Mouse (Mus musculus): ENCODE data around the gene Rwdd3. TPM values are rescaled to one million over a fixed set of nuclear protein-coding genes. Genes with fewer than 3 reads are reported as not detected.

The Rwdd3 gene
- polyA plus RNA-seq, 1 experiment from 2014 or later: 3.9 TPM

DNA sequence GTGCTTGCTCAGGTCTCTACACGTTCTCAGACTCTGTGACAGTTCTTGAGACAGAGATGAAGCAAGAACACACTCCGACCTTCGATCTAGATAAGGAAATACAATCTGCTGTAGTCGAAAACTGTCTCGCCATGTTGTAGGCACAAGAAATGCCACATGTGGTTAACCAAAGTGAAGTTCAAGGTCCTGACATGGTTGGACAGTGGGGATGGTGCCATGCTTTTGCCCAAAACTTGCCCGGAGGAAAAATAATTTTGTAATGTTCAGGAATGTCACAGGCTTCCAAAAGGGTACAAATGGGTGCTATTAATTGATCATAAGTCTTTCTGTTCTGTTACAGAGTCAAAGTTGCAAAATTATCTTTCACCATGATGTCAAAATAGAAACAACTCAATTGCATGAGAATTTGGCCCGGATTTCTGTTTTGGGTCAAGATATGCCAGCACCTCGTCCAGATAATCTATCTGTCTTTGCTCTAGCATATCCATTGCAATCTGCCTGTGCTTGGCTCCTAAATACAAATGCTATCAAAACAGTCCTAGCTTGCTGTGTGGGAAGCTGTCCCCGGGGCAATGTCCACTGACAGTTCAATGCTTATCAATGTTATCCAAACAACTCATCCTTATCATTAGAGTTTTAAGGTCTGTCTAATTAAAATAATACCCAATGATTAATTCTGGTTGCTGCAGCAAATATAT is 2.9 kb upstream of the Rwdd3 start:
- 86% methylated on average over 9 of the region's 9 CpGs for WGBS
- no peak for DNase-seq (ENCODE audit: low spot score)
- Histone ChIP-seq H3K4me1 (peaks cover 15% of the 10 kb centered on the region), H3K27ac (replicated peaks) (no peak overlapping the region), H3K4me3 (no peak overlapping the region), H3K36me3 (no peaks in the 10 kb centered on the region), H3K9me3 (replicated peaks) (no peaks in the 10 kb centered on the region), H3K27me3 (ENCODE audit: low read depth, poor library complexity, severe bottlenecking) (no peaks in the 10 kb centered on the region)

DNA sequence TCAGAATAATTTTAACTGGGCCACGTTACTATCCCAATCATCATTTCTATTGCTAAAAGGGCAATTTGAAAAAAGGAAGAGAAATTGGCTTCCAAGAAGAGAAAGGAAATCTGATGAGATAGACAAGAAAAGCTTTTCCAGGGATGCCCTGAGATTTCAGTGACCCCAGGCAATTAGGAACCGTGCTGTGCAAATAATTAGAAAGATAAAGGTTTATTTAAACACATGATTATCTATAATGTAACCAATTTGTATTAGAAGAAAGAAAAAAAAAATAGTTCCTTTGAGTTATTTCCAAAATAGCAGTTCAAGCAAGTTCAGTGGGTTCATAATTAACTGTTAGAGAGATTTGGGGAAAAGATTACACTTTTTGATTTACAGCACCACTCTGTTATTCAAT is 1.2 kb upstream of the Rwdd3 start:
- Histone ChIP-seq H3K27me3 (ENCODE audit: low read depth, poor library complexity, severe bottlenecking) (no peaks in the 10 kb centered on the region), H3K36me3 (no peaks in the 10 kb centered on the region), H3K27ac (replicated peaks) (no peak overlapping the region), H3K9me3 (replicated peaks) (no peaks in the 10 kb centered on the region), H3K4me1 (peaks cover 15% of the 10 kb centered on the region), H3K4me3 (no peak overlapping the region)
- DNase-seq (ENCODE audit: low spot score): no peak
- 93% methylated on average over 2 of the region's 2 CpGs for WGBS

DNA sequence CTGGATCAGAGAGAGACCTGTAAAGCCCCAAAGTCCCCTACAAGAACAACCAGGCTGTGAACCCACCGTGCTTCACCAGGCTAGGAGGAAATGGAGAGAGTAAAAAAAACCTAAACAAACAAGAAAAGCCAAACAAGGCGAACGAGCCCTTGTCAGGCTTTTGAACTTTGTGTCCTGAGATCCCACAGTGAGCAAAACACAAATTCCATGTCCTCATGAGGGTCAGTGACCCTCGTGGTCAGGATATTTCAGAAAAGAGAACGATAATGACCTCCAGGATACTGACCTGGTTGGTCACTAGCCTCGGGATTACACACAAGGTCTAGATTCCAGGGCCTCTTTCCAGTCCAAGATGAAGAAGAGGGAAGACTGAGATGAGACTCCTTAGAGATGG is 374 bp upstream of the Rwdd3 start:
- peak overlapping the region; percentile 89 for H3K27ac ChIP-seq (replicated peaks)
- peaks cover 15% of the 10 kb centered on the region for H3K4me1 ChIP-seq
- H3K27me3 ChIP-seq (ENCODE audit: low read depth, poor library complexity, severe bottlenecking): no peaks in the 10 kb centered on the region
- peak overlapping the region; percentile 82 for H3K4me3 ChIP-seq
- no peaks in the 10 kb centered on the region; the same call in 1 of the 2 replicates for H3K9me3 ChIP-seq (replicated peaks)
- H3K36me3 ChIP-seq: no peaks in the 10 kb centered on the region
- no peak for DNase-seq (ENCODE audit: low spot score)
- WGBS: 53% methylated on average over 6 of the region's 6 CpGs

DNA sequence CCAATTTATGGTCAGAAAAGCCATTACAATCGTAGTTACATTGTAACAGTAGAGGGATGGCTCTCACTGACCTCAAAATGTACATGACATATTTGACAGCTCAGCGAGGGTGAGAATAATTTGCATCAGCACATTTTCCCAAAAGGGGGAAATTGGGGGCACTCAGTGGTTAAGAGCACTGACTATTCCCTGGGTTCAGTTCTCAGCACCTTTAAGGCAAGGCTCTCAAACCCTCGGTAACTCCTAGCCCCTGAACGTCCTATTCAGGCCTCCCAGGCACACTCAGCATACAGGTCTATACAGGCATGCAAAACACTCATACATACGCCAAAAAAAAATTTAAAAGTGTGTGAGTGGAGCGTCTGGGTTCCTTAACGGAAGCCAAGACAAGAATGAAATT is 864 bp downstream of the Rwdd3 start:
- peak overlapping the region; percentile 82 for H3K4me3 ChIP-seq

DNA sequence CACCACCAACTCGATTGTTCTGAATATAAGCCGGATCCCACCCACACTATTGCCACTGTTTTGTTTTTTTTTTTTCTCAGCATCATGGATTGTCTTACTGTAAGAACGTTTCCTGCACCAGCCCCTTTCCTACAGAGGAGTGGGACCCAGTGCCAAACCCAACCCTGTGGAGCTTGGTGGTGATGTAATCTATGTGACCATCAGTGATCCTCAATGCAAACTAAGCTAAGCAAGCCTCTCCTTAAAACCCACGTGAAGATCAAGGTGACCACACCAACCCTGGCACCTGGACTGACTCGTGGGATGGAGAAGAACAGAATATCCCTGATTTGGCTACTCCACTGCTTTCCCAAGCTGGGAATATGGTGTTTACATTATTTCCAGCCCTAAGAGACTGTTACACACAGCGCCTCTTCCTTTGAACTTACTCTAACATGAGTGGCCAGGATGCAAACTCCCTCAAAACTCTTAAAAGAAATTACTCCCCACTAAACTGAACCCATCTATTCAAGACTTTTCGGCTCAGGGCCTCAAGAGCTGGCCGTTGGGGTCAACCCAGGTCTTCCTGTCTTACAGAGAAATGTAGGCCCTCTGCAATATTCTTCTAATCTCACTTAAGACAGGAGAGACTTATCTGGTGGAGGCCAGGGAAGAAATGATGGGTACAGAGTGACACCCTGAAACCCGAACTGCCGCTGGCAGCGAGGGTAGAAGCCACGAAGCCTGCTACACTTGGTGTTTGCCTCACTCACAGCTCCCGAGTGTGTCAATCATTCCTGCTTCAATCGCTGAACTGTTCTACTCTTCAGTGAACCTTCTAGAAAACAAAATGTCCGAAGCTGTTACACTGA is 2.2 kb downstream of the Rwdd3 start:
- no peak overlapping the region for H3K27ac ChIP-seq (replicated peaks)
- H3K4me1 ChIP-seq: peaks cover 15% of the 10 kb centered on the region
- no peaks in the 10 kb centered on the region for H3K27me3 ChIP-seq (ENCODE audit: low read depth, poor library complexity, severe bottlenecking)
- H3K4me3 ChIP-seq: no peak overlapping the region
- peaks cover 3% of the 10 kb centered on the region; the same call in 1 of the 2 replicates for H3K9me3 ChIP-seq (replicated peaks)
- WGBS: 87% methylated on average over 15 of the region's 15 CpGs
- no peak for DNase-seq (ENCODE audit: low spot score)
- 0 out of 2 replicates have a peak, but pooled peaks cover 5% of the 10 kb centered on the region for H3K36me3 ChIP-seq

More for the DNA sequence above, 864 bp downstream of the Rwdd3 start:
- DNase-seq (ENCODE audit: low spot score): no peak
- Histone ChIP-seq H3K27ac (replicated peaks) (no peak overlapping the region), H3K36me3 (0 out of 2 replicates have a peak, but pooled peaks cover 5% of the 10 kb centered on the region), H3K9me3 (replicated peaks) (peaks cover 3% of the 10 kb centered on the region; the same call in 1 of the 2 replicates), H3K27me3 (ENCODE audit: low read depth, poor library complexity, severe bottlenecking) (no peaks in the 10 kb centered on the region), H3K4me1 (peaks cover 15% of the 10 kb centered on the region)
- 68% methylated on average over 7 of the region's 7 CpGs for WGBS

DNA sequence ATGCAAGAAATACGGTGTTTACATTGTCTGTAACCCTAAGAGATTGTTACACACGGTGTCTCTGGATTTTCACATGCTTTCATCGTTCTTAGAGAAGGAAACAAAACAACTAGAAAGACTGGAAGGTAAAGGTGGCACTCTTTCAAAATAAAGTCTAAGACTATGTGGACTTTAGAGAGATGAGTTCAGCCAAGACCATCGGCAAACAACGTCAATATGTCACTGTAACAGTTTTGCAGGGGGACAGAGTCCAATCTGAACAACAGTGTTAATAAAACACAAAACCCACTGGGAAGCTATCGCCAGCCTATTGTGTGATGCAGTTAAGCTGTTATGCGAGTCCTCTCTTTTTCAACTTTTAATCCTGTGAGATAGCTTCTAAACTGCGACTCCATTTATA is 2.9 kb downstream of the Rwdd3 start:
- DNase-seq (ENCODE audit: low spot score): no peak
- WGBS: 91% methylated on average over 8 of the region's 8 CpGs
- H3K27ac ChIP-seq (replicated peaks): no peak overlapping the region
- H3K9me3 ChIP-seq (replicated peaks): peaks cover 3% of the 10 kb centered on the region; the same call in 1 of the 2 replicates
- H3K36me3 ChIP-seq: 0 out of 2 replicates have a peak, but pooled peaks cover 5% of the 10 kb centered on the region
- peaks cover 15% of the 10 kb centered on the region for H3K4me1 ChIP-seq
- no peak overlapping the region for H3K4me3 ChIP-seq
- H3K27me3 ChIP-seq (ENCODE audit: low read depth, poor library complexity, severe bottlenecking): no peaks in the 10 kb centered on the region

DNA sequence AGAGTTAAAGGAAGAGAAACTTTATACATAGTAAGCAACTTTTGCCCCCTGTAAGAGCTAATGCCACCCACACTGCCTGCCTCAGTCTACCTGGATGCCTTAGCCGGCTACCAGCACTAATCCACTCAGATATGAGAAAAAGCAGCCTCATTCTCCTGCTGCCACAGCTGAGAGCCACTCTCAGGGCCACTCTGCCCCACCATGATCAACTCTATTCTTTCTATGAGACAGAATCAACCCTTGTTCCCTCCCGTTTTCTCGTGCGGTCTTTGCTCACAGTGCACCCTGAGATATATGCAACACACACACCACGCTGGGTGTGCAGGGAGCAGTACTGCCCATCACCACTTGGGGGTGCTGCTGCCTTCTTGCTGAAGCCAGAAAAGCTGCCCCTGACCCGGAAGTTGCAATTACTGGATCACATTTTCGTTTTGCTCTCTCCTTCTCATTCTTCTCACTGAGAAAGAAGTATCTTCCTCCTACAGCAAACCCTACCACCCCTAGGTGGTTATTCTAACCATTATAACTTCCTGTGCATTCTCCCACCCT is 8.2 kb downstream of the Rwdd3 start:
- Histone ChIP-seq H3K36me3 (0 out of 2 replicates have a peak, but pooled peaks cover 5% of the 10 kb centered on the region), H3K4me1 (peaks cover 4% of the 10 kb centered on the region; the same call in 1 of the 2 replicates), H3K9me3 (replicated peaks) (peaks cover 3% of the 10 kb centered on the region; the same call in 1 of the 2 replicates), H3K27ac (replicated peaks) (no peak overlapping the region), H3K27me3 (ENCODE audit: low read depth, poor library complexity, severe bottlenecking) (no peaks in the 10 kb centered on the region), H3K4me3 (no peak overlapping the region)
- DNase-seq (ENCODE audit: low spot score): peak; percentile 65
- 45% methylated on average over 7 of the region's 7 CpGs for WGBS

DNA sequence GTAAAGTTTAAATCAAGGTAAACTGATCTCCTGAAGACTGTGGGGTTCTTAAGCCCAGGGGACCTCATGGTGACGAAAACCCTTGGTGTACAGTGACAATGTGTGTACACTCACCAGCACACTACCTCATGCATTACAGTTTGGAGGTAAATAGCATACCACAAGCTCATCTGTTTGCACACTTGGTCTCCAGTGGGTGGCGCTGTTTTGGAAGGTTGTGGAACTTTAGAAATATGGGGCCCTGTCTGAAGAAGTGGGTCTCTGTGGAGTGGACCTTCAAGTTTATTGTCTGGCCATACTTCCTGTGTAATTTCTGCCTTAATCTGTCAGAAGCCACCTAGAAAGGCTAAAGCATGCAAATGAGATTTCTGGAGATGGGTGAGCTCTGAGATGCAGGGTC is 9.8 kb downstream of the Rwdd3 start:
- peak; percentile 15 for DNase-seq (ENCODE audit: low spot score)
- 41% methylated on average over 2 of the region's 2 CpGs for WGBS
- Histone ChIP-seq H3K9me3 (replicated peaks) (peaks cover 2% of the 10 kb centered on the region; the same call in 1 of the 2 replicates), H3K4me1 (peaks cover 12% of the 10 kb centered on the region), H3K36me3 (0 out of 2 replicates have a peak, but pooled peaks cover 4% of the 10 kb centered on the region), H3K4me3 (no peak overlapping the region), H3K27ac (replicated peaks) (no peak overlapping the region), H3K27me3 (ENCODE audit: low read depth, poor library complexity, severe bottlenecking) (no peaks in the 10 kb centered on the region)

DNA sequence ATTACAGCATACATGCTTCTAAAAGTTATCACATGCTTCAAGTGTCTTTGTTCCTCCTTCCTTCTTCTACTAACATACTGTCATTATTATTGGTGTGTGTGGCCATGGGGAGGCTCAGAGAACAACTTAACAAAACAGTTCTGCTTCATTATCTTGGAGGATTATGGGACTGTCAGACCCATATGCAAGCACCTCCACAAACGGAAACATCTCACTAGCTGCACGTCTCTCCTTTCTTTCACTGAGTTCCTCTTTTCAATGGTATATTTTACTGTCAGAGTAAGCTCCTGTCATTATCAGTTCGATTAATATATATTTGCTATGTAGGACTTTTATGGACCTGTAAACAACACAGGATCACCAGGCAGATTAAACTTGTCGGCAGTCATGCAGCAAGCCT is 11.1 kb downstream of the Rwdd3 start:
- Histone ChIP-seq H3K27me3 (ENCODE audit: low read depth, poor library complexity, severe bottlenecking) (no peaks in the 10 kb centered on the region), H3K4me1 (peaks cover 25% of the 10 kb centered on the region)
- 75% methylated on average over 4 of the region's 4 CpGs for WGBS

DNA sequence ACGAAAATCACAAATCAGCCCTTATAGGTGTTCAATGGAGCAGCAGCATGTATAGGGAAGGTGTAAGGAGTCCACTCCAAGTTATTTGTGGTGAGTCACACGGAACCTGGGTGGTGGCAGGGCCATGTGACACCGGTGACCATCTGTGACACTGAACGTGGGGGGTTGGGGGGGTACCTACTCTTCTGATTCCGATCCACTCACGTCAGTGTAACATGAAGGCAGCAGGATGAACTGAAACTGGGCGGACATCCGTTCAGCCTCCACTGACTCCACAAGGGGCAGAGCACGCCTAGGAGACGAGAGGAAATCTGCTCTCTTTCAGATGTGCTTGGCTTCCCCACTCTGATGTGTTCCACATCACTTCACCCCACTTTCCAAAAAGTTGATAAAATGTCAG is 11.9 kb downstream of the Rwdd3 start:
- Histone ChIP-seq H3K36me3 (no peaks in the 10 kb centered on the region), H3K27ac (replicated peaks) (no peak overlapping the region), H3K27me3 (ENCODE audit: low read depth, poor library complexity, severe bottlenecking) (no peaks in the 10 kb centered on the region), H3K4me3 (no peak overlapping the region), H3K9me3 (replicated peaks) (no peaks in the 10 kb centered on the region), H3K4me1 (peaks cover 25% of the 10 kb centered on the region)
- WGBS: 81% methylated on average over 10 of the region's 10 CpGs
- no peak for DNase-seq (ENCODE audit: low spot score)

More for the DNA sequence above, 11.1 kb downstream of the Rwdd3 start:
- DNase-seq (ENCODE audit: low spot score): no peak
- H3K36me3 ChIP-seq: no peaks in the 10 kb centered on the region
- no peak overlapping the region for H3K27ac ChIP-seq (replicated peaks)
- no peaks in the 10 kb centered on the region for H3K9me3 ChIP-seq (replicated peaks)
- no peak overlapping the region for H3K4me3 ChIP-seq

DNA sequence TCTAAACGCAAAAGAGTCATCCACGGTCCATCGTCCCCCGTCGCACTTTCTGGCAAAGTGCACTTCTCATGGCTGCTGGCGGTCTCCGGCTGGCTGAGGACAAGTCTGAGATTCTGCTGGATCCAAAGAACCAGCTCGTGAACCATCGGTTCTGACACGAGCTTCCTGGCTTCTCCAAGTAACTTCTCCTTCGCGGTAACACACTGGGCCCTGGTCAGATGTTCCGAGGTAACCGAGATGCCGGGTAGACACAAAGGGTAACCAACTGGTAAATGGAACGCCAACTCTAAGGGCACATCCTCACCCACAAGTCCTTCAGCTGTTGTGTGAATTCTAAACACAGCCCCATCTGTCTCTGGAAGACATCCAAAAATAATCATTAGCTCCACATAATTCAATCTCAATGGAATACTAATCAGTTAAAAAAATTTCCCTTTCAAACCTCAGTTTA is 12.6 kb downstream of the Rwdd3 start:
- Histone ChIP-seq H3K9me3 (replicated peaks) (no peaks in the 10 kb centered on the region), H3K4me1 (peaks cover 25% of the 10 kb centered on the region), H3K27ac (replicated peaks) (no peak overlapping the region), H3K4me3 (no peak overlapping the region), H3K36me3 (no peaks in the 10 kb centered on the region), H3K27me3 (ENCODE audit: low read depth, poor library complexity, severe bottlenecking) (no peaks in the 10 kb centered on the region)
- 94% methylated on average over 16 of the region's 16 CpGs for WGBS
- DNase-seq (ENCODE audit: low spot score): no peak

DNA sequence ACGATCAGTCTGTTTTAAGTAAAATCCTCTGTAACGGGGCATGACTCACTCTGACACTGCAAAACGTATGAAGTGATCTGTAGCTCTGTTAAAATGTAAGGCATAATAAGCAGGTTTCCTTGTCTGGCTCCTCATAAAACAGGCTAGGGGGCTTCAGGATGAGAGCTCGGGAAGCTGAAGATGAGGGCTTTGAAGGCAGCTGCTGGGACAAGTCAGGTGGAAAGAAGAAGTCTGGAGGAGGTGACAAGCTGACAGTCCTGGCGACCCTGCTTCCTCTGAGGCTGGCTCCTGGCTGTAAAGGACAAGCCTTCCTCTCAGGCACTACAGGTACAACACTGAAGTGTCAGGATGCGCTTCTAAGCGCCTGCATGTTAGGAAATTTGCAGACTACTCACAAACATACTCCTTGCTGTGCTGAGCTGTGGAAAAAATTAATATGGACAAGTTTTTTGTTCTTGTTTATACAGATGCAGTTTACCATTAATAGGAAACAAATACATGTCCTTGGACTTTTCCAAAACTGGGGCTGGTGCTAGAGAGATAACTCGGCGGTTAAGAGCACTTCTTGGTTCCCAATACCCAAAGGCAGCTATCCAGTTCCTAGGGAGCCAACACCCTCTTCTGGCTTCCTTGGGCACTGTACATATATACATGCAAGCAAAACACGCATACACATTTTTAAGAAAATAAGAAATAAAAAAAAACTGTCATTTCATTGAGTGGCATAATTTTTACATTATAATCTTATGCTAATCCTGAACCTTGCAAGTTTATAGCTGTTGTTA is 13.8 kb downstream of the Rwdd3 start:
- H3K4me3 ChIP-seq: no peak overlapping the region
- WGBS: 72% methylated on average over 10 of the region's 10 CpGs
- H3K4me1 ChIP-seq: peaks cover 24% of the 10 kb centered on the region
- no peaks in the 10 kb centered on the region for H3K9me3 ChIP-seq (replicated peaks)
- H3K27me3 ChIP-seq (ENCODE audit: low read depth, poor library complexity, severe bottlenecking): no peaks in the 10 kb centered on the region
- no peak overlapping the region for H3K27ac ChIP-seq (replicated peaks)
- no peaks in the 10 kb centered on the region for H3K36me3 ChIP-seq
- no peak for DNase-seq (ENCODE audit: low spot score)
